Mouse (Mus musculus): ENCODE data around the gene Il18rap. TPM values are rescaled to one million over a fixed set of nuclear protein-coding genes. Genes with fewer than 3 reads are reported as not detected.
"Not testable (repeated sequence)": the region's sequence is repeated elsewhere in the genome, so short reads cannot be mapped to it uniquely, and the experiment has no call there.

The Il18rap gene
- polyA plus RNA-seq, 1 experiment from 2014 or later, result 0.15 TPM

GRCm38 (mm10) chr1:40580269-40580668, 65.1 kb downstream of the Il18rap start:
- DNase-seq (ENCODE audit: low spot score, missing footprints), result no peak
- Histone ChIP-seq H3K27me3 (ENCODE audit: control insufficient read depth, insufficient read depth, low read length) (no peaks in the 10 kb centered on the region), H3K27ac (ENCODE audit: low read depth, low read length) (no peak overlapping the region), H3K4me1 (ENCODE audit: control insufficient read depth, insufficient read depth, low read length) (no peaks in the 10 kb centered on the region), H3K4me2 (no peak overlapping the region), H3K9ac (ENCODE audit: low read length) (no peak overlapping the region), H3K4me3 (ENCODE audit: low read depth, low read length) (no peak overlapping the region), H3K36me3 (ENCODE audit: control insufficient read depth, insufficient read depth, low read length) (no peaks in the 10 kb centered on the region), H3K9me3 (ENCODE audit: control insufficient read depth, low read length) (no peaks in the 10 kb centered on the region)
- 72% methylated on average over 14 of the region's 14 CpGs for WGBS
- no peak for ATAC-seq (ENCODE audit: low FRiP score)

DNA sequence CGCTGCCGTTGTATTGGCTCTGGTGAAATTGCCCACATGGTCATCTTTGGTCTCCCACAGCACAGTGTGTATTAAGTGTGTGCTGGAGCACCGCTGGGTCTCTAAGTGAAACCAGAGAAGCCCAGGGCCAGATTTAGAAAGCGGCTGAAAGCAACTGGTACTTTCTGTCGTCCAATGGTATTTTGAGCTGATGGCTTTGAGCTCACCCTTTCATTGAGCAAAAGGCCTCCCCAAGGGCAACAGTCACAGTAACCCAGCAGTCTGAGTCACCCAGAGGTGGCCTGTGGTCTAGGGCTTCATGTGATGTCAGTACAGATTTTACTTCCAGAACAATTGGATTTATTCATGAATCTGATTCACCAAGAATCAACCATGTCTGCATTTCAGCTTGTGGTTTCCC, 71.6 kb downstream of the Il18rap start:
- 88% methylated on average over 5 of the region's 5 CpGs for WGBS
- no peak overlapping the region for H3K9ac ChIP-seq (ENCODE audit: low read length)
- no peaks in the 10 kb centered on the region for H3K4me1 ChIP-seq (ENCODE audit: control insufficient read depth, insufficient read depth, low read length)
- H3K4me2 ChIP-seq, result no peak overlapping the region
- DNase-seq (ENCODE audit: low spot score, missing footprints) (no peak), ATAC-seq (ENCODE audit: low FRiP score) (no peak)
- no peaks in the 10 kb centered on the region for H3K36me3 ChIP-seq (ENCODE audit: control insufficient read depth, insufficient read depth, low read length)
- no peak overlapping the region for H3K4me3 ChIP-seq (ENCODE audit: low read depth, low read length)
- H3K27ac ChIP-seq (ENCODE audit: low read depth, low read length), result no peak overlapping the region
- no peaks in the 10 kb centered on the region for H3K27me3 ChIP-seq (ENCODE audit: control insufficient read depth, insufficient read depth, low read length)
- no peaks in the 10 kb centered on the region for H3K9me3 ChIP-seq (ENCODE audit: control insufficient read depth, low read length)

GRCm38 (mm10) chr1:40590931-40591330, 75.8 kb downstream of the Il18rap start:
- 92% methylated on average over 4 of the region's 4 CpGs for WGBS

GRCm38 (mm10) chr1:40597822-40598221, 82.7 kb downstream of the Il18rap start:
- no peaks in the 10 kb centered on the region for H3K27me3 ChIP-seq (ENCODE audit: control insufficient read depth, insufficient read depth, low read length)
- ATAC-seq (ENCODE audit: low FRiP score) (no peak), DNase-seq (ENCODE audit: low spot score, missing footprints) (no peak)
- no peaks in the 10 kb centered on the region for H3K9me3 ChIP-seq (ENCODE audit: control insufficient read depth, low read length)
- no peaks in the 10 kb centered on the region for H3K36me3 ChIP-seq (ENCODE audit: control insufficient read depth, insufficient read depth, low read length)
- no peak overlapping the region for H3K27ac ChIP-seq (ENCODE audit: low read depth, low read length)
- WGBS, result 69% methylated on average over 5 of the region's 5 CpGs
- no peaks in the 10 kb centered on the region for H3K4me1 ChIP-seq (ENCODE audit: control insufficient read depth, insufficient read depth, low read length)
- no peak overlapping the region for H3K4me3 ChIP-seq (ENCODE audit: low read depth, low read length)
- H3K9ac ChIP-seq (ENCODE audit: low read length), result no peak overlapping the region
- no peak overlapping the region for H3K4me2 ChIP-seq

More at GRCm38 (mm10) chr1:40590931-40591330, 75.8 kb downstream of the Il18rap start:
- Histone ChIP-seq H3K27ac (ENCODE audit: low read depth, low read length) (no peak overlapping the region), H3K9ac (ENCODE audit: low read length) (no peak overlapping the region), H3K4me2 (no peak overlapping the region), H3K9me3 (ENCODE audit: control insufficient read depth, low read length) (no peaks in the 10 kb centered on the region), H3K27me3 (ENCODE audit: control insufficient read depth, insufficient read depth, low read length) (no peaks in the 10 kb centered on the region), H3K4me3 (ENCODE audit: low read depth, low read length) (no peak overlapping the region), H3K4me1 (ENCODE audit: control insufficient read depth, insufficient read depth, low read length) (no peaks in the 10 kb centered on the region), H3K36me3 (ENCODE audit: control insufficient read depth, insufficient read depth, low read length) (no peaks in the 10 kb centered on the region)
- DNase-seq (ENCODE audit: low spot score, missing footprints) (no peak), ATAC-seq (ENCODE audit: low FRiP score) (no peak)

- H3K27ac ChIP-seq (ENCODE audit: low read depth, low read length); DNase-seq (ENCODE audit: low spot score, missing footprints); H3K4me1 ChIP-seq (ENCODE audit: control insufficient read depth, insufficient read depth, low read length); H3K4me2 ChIP-seq; H3K36me3 ChIP-seq (ENCODE audit: control insufficient read depth, insufficient read depth, low read length); H3K9ac ChIP-seq (ENCODE audit: low read length); H3K9me3 ChIP-seq (ENCODE audit: control insufficient read depth, low read length); H3K4me3 ChIP-seq (ENCODE audit: low read depth, low read length); ATAC-seq (ENCODE audit: low FRiP score); H3K27me3 ChIP-seq (ENCODE audit: control insufficient read depth, insufficient read depth, low read length): not testable (repeated sequence)
- WGBS, result 88% methylated on average over 9 of the region's 9 CpGs
Measured at GRCm38 (mm10) chr1:40599661-40600060, 84.5 kb downstream of the Il18rap start.

GRCm38 (mm10) chr1:40600394-40601327, 85.5 kb downstream of the Il18rap start:
- no peaks in the 10 kb centered on the region for H3K36me3 ChIP-seq (ENCODE audit: control insufficient read depth, insufficient read depth, low read length)
- no peaks in the 10 kb centered on the region for H3K27me3 ChIP-seq (ENCODE audit: control insufficient read depth, insufficient read depth, low read length)
- WGBS, result 93% methylated on average over 25 of the region's 25 CpGs
- no peak overlapping the region for H3K9ac ChIP-seq (ENCODE audit: low read length)
- no peak overlapping the region for H3K4me3 ChIP-seq (ENCODE audit: low read depth, low read length)
- no peak overlapping the region for H3K4me2 ChIP-seq
- no peak for DNase-seq (ENCODE audit: low spot score, missing footprints)
- no peak for ATAC-seq (ENCODE audit: low FRiP score)
- H3K4me1 ChIP-seq (ENCODE audit: control insufficient read depth, insufficient read depth, low read length), result no peaks in the 10 kb centered on the region
- H3K27ac ChIP-seq (ENCODE audit: low read depth, low read length), result no peak overlapping the region
- H3K9me3 ChIP-seq (ENCODE audit: control insufficient read depth, low read length), result no peaks in the 10 kb centered on the region

Other genes starting within 250 kb of the Il18rap start
- 0.98 and 1.0 TPM in 2 replicates for gene Il1rl2, start 190.8 kb upstream of the Il18rap start, polyA plus RNA-seq (2014; fragmentation: Nextera tagmentation; extraction: Ambion mirVana)
- 0.11 TPM in 1 of 2 replicates, not detected in the other for gene Il1rl1, start 85.8 kb upstream of the Il18rap start, polyA plus RNA-seq (2014; fragmentation: Nextera tagmentation; extraction: Ambion mirVana)
- 0.04 TPM in 1 of 2 replicates, not detected in the other for gene Il18r1, start 49.8 kb upstream of the Il18rap start, polyA plus RNA-seq (2014; fragmentation: Nextera tagmentation; extraction: Ambion mirVana)
- gene Slc9a4, start 64.7 kb downstream of the Il18rap start, polyA plus RNA-seq (2014; fragmentation: Nextera tagmentation; extraction: Ambion mirVana), result not detected in 2 replicates
- 0.11 TPM in 1 of 2 replicates, not detected in the other for gene Slc9a2, start 165.2 kb downstream of the Il18rap start, polyA plus RNA-seq (2014; fragmentation: Nextera tagmentation; extraction: Ambion mirVana)

Data from midbrain, embryonic 11.5 days (tissue).